Mouse (Mus musculus) cerebellum, adult 9-11 months (tissue): Measurements from ENCODE around the gene Jagn1.

Source experiments
- DNase-seq: peaks from one replicate; pipeline ENCODE4 v3.0.0; 2022

Jagn1 gene

DNA sequence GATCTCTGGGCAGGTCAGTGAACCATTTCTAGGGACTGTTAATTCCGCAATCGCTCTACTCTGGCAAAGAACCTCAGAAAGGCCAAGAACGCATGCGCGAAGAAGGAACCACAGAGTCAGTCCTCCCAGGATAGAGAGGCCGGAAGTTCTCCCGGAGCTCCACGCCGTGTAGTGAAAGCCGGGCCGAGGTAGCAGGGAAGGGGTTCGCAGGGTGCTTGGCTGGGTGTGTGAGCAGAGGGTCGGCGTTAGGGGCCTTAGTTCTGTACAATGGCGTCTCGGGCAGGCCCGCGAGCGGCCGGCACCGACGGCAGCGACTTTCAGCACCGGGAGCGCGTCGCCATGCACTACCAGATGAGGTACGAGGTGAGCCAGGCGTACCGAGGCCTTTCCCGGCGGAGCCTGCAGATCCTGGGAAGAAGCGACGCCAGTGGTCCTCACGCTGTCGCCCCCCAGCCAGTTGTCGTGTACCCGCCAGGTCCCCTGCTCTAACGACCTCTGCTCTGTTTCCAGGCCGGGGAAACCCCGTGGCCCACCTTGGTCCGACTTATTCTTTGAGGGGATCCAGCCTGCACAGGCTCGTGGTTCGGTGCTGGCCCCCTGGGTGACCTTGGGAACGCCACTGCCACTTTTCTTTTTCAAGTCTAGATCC lies at the start of gene Jagn1:
TSS of gene Jagn1 (plus strand) at position 128 of the 649 bp plus-strand sequence.
- peak; percentile 91 for DNase-seq

DNA sequence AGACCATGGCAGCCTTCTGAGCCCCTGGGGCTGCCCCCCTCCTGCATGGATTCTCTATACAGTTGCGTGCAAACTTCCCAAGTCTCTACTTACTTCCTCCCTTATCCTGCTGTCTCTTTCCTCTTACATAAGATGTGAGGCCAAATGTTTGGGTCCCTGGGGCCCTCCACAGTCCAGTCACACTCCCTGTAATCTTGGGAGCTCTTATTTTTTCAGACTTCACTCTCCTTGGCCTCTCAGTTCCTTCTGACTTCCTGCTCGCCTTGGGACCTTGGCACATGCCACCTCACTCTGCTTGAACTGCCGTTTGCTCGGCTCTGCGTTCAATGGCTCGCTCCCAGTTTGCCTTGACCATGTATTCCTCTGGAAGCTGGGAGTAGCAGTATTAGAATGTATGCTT lies 48.4 kb upstream of the Jagn1 start:
- no peak for DNase-seq

DNA sequence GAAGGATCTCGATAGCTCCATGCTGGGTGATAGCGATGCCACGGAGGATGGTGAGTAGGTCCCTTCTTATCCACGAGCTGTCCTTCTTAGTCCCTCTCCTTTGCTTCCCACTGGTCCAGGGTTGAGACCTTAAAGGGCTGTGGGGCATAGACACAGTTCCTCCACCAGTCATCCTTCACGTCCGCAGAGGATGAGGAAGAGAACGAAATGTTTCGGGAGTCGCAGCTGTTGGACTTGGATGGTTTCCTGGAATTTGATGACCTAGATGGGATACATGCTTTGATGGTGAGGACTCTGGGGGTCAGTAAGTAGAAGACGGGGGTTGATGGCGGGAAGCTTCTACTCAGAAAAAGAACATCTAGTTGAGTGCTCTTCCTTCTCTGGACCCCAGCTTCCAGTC lies 47.6 kb upstream of the Jagn1 start:
- no peak for DNase-seq

DNA sequence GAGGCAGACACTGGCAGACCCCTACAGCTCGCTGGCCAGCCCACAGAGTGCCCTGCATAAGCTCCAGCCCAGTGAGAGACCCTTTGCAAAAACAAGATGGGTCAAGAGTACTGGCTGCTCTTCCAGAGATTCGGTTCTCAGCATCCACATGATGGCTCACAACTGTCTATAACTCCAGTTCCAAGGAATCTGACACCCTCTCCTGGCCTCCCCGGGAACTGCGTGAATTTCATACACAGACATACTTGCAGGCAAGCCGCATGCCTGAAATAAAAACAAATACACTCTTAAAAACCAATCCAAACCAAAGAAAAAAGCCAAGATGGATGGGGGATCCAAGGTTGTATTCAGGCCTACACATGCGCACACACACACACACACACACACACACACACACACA lies 46.9 kb upstream of the Jagn1 start:
- no peak for DNase-seq

DNA sequence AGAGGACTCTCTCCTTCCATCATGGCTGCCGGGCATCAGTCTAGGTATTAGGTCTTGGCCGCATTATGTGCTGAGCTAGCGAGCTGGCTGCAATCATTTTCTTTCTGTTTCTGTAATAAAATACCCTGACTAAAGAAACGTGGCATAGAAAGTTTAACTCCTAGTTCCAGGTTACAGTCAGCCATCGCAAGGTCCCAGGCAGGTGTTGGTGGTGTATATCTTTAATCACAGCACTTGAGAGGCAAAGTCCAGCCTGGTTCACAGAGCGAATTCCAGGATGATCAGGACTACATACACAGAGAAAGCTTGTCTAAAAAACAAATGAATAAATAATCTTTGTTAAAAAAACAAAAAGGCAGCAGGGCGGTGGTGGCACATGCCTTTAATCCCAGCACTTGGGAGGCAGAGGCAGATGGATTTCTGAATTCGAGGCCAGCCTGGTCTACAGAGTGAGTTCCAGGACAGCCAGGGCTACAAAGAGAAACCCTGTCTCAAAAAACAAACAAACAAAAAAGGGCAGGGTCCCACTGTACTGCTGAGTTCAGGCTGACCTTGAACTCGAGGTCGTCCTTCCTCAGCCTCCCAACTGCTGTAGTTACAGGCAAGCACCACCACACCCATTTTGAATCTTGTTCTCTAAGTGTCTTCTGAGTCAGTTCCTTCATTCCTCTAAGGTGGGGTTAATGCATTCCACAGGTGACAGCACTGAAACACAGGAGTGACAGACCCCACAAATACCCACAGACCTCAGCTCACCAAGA lies 45.9 kb upstream of the Jagn1 start:
- DNase-seq, result no peak

DNA sequence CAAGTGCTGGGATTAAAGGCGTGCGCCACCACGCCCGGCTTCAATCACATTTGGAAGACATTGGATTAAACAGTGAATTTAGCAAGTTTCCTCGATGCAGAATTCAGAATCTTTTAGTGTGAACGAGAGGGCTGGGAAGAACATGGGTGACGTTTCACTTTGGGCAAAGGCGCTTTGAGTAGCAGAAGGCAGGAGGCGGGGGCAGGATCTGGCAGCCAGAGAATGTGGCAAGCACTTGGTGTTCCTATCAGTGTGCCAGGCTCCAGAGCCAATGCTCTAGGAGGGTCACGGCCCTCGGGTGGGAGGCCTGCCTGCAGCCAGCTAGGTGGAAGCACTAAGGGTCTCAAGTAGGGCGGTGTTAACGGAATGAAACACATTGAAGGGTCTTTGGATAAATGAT lies 40.3 kb upstream of the Jagn1 start:
- DNase-seq, result no peak

DNA sequence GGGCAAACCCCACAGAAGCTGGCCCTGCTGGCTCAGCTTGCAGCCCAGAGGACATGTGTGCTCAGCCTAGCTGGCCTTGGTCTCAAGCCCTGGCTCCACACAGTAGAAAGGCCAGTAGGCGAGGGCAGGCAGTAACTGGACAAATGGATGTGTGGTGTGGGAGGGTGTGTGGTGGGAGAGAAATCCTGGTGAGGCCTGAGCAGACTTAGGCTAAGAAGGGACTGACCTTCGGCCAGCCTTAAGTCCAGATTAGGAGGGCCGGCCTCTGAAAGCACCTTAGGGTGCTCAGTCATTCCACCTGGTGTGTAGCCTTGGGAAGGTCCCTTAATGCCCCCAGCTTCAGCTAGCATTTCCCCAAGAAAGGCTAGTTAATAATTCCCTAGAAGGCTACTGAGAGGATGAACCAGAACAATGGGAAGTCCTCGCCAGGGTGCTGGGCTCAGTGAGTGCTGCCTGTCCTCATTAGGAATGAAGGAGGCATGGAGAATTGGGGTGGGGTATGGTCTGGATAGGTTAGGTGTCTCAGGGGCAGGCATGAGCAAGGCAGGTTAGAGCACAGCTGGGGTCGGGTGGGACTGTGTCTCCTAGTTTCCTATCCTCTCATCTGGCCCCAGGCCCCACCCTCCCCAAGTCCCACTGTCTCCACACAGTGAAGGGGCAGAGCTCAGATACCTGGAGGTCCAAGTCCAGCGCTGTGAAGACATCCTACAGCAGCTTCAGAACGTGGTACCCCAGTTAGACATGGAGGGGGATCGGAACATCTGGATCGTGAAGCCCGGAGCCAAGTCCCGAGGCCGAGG lies 37.5 kb upstream of the Jagn1 start:
- no peak for DNase-seq

DNA sequence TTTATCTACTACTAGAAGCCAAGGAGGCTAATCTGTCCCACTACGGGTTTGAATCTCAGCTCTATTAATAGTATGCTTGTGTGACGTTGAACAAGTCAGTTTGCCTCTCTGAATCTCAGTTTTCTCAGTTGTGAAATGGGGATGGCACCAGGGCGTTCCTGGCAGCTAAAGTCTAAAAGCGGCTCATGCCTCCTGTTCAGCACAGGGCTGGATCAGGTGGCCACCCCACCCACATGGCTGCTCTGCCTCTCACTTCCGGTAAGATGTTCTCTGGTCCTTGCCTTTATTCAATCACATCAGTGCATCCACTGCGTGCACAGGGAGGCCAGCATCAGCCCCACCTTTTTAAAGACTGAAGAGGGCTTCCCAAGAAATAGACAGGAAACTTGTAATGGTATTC lies 36.9 kb upstream of the Jagn1 start:
- DNase-seq, result no peak

DNA sequence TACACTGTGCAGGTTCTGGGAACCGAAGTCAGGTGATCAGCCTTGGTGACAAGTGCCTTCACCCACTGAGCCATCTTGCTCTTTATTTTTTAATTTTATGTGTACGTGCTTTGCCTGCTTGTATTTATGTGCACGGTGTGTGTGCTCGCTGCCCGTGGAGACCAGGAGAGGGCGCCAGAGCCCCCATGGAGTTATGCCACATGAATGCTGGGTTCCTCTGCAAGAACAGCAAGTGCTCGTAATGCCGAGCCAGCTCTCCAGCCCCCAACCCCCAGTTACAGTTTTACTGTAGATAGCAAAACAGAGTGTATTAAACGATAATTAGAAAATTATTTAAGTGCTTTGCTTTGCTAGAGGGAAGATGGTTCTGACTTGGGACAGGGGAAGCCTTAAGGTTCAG lies 35.7 kb upstream of the Jagn1 start:
- no peak for DNase-seq

DNA sequence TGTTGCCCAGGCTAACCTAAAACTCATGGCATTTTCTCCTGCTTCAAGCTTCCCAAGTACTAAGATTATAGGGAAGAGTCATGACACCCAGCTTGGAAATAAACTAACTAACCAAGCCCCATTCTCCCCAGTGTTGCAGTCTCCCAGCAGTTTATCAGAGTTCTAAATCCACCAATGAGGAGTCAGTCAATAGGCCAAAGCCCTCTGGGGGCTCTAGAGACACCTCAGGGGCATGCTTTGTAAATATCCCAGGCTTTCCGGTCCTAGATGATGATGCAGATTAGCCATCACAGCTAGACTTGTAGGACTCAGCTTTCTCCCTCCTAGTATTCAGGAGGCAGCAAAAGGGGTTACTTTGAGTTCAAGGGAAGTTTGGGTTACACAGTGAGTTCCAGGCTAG lies 32.4 kb upstream of the Jagn1 start:
- no peak for DNase-seq

DNA sequence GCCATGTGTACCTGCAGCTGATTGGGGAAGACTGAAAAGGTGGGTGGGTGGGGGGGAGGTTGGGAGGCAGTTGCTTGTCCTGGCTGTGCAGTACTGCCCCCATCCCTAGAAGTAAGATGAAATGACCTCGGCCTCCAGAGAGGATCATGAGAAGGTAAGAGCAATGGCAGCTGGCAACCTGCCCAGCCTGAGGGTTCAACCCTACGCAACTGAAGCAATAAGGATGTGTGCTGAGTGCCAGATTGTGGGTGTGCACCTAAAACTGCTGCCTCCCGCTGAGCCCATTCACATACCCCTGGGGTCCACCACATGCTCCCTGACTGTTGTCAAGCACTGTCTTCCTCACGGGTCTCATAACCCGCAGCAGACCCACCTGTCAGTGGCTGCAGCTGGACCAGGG lies 26.0 kb upstream of the Jagn1 start:
- DNase-seq, result no peak

DNA sequence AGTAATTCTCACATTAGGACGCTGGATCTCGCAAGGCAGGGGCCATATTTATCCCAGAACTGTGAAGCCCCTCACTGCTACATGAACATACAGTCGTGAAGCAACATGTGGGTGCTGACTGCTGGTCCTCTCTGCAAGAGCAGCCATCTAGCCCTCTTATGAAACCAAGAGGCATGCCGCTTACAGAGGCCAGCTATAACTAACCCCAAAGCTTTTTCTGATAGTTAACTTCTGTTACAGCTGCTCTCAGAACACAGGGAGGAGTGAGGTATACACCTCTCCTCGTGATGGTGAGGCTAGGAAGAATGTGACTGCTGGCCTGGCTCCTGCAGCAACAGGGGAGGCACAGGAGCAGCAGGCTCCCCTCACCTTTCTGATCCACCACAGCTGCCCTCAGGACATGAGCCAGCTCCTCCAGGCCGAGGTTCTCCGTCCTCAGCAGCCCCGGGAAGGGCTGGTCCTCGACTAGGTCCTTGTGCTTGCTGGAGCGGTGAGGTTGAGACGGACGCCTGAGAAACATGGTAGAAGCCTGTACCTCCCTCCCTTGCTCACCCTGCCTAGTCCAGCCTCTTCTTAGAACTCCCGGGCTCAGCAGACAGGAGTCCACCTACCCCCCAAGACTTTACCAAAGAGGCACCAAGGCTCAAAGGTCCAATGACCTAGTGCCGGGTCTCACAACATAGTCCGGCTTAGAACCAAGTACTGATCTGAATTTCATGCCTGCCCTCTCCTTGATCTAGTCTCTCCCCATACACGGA lies 23.7 kb upstream of the Jagn1 start:
- DNase-seq, result no peak

DNA sequence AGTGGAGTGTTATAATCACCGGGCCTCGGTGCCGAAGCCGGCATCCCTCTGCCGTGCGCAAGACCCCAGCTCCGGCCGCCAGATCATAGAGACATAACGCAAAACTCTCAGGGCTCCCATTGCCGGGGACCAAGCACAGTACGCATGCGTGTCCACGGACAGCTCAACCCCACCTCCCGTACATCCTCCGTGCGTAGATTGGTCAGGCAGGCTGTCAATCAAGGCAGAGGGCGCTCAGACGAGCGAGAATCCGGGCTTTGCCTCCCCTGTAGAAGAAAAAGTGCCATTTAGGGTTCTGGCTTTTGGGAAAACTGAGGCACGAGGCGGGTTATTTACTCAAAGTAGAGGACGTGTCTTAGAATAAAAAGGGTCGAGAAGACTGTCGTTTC lies 23.2 kb upstream of the Jagn1 start, which contains the start of gene Rpusd3:
TSS of gene Rpusd3 (minus strand) at position 142 of the 389 bp plus-strand sequence.
- DNase-seq, result peak; percentile 97

DNA sequence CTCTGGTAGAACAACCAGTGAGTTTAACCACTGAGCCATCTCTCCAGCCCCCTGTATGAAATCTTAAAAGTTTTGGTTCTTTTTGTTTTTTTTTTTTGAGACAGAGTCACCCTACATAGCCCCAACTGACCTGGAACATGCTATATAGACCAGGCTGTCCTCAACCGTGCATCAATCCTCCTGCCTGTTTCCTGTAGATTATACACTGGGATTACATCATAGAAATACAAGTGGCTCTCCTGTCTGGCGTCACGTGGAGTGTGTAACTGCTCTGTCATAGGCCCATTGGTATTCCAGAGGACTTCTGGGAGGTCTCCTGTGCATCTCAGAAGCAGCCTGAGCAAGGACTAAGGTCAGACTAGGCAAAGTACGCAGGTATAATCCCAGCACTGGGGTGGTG lies 19.4 kb upstream of the Jagn1 start:
- DNase-seq, result no peak

DNA sequence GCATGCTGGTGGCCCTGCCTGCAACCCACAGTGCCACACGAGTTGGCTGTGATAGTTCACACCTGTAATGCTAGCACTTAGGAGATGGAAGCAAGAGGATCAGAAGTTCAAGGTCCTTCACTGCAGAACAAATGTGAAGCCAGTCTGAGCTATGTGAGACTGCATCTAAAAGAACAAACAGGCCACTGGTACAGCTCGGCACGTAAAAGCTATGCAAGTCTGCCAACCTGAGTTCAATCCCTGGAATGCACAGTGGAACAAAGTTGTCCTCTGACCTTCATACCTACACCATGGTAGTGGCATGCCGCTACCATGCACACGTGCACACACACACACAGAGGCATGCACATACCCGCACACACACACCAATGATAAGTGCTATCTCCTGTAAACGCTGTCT lies 18.2 kb upstream of the Jagn1 start:
- no peak for DNase-seq

DNA sequence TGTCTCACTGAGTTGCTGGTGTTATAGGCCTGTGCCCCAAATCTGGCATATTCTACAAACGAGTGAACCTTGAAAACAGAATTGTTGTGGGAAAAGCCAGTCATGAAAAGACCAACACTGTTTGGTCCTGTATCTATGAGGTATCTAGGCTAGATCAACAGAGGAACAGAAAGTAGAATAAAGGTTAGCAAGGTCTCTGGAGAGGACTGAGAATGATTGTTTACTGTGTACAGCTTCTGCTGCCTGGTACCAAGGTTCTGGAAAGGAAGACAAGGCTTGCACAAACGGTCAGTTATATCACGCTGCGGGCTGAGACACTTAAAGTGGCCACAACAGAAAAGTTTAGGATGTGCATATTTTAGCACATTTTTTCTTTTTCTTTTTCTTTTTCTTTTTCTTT lies 15.7 kb upstream of the Jagn1 start:
- DNase-seq, result no peak

DNA sequence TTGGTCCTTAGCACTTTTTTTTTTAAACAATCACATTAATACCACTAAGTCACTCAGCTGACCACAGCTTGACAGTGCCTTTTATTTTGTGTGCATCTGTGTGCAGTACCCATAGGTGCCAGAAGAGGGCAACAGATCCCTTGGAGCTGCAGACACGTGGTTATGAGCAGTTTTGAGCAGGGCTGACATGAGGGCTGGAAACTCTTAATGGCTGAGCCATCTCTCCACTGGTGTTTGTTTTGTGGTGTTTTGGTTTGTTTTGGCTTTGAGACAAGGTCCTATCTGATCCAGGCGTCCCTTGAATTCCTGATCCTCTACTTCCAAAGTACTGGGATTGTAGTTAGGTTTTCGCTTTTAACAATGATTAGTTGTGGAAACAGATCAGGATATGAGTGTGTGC lies 15.0 kb upstream of the Jagn1 start:
- no peak for DNase-seq

DNA sequence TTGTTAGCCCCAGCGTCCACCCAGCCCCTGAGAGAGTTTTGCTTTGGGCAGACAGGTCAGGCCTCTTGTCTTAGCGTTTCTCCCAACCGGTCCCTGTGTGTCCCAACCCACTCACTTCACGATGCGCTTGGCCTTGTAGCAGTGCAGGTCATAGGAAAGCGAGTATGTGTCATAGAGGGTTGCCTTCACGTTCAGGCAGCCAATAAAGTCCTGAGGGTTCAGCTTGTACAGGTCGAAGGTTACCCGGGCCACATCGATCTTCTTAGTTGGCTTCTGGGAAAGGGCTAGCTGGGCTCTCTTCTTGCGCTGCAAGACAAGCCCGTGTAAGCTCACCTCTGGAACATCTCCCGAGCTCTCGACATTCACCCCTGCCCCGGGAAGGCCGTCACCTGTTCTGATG lies 14.4 kb upstream of the Jagn1 start:
- DNase-seq, result no peak

DNA sequence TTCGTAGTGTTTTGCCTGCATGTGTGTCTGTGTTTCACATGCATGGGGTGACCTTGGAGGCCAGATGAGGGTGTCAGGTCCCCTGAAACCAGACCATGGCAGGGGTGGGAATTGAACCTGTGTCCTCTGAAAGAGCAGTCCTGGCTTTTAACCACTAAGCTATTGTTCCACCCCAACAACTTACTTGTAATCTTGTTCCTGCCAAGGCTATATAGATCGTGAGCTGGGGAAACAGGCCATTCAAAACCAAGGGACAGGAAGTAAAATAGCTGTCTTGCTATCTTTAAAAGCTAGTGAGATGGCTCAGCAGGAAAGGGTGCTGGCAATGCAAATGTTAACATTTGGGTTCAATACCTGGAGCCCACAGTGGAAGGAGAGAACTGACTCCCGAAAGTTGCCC lies 12.4 kb upstream of the Jagn1 start:
- no peak for DNase-seq

DNA sequence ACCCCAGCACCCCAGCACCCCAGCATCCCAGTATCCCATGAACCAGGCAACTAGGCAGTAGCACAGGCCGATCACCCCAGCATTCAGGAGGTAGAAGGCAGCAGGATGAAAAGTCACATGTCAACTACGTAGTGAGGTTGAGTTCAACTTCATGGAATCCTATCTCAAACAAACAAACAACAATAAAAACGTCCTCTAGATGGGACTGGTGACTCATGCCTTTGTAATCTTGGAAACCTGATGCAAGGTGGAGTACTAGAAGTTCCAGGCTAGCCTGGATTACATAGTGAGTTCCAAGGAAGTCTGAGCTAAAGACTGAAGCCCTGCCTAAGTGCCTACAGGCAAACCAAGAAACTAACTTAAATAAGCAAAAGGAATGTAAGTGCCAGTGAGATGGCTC lies 11.5 kb upstream of the Jagn1 start:
- DNase-seq, result no peak

DNA sequence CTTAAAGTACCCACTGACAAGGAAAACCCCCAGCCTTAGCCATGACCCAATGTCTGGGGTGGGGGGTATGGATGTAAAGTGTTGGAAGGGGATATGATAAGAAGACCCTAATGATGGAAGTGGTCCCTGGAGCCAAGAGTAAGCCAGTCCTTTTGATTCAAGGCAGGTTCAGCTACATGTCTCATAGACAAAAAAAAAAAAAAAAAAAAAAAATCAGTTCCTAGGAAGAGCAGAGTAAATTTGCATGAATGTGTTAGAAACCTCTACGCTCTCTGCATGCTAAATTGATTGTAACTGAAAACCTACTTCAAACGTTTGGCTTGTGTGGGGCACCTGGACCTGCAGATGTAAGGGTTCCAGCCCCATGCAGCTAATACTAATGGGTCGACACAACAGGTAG lies 10.6 kb upstream of the Jagn1 start:
- no peak for DNase-seq

DNA sequence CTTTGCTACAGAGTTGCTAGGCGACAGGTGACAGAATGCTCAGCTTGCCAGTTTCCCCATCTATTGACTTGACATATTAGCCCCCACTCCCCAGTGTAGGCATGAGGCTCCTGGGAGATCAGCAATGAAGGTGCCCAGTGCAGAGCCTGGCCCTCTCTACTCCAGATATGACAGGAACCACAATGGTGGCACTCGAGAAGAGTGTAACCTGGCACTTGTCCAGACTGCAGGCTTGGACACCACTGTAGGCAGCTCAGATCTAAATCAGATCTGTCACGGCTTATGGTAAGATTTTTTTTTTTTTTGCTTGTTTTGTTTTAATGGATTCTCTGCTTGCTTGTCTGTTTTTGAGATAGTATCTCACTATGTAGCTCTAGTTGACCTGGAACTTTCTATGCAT lies 8.7 kb upstream of the Jagn1 start:
- no peak for DNase-seq

DNA sequence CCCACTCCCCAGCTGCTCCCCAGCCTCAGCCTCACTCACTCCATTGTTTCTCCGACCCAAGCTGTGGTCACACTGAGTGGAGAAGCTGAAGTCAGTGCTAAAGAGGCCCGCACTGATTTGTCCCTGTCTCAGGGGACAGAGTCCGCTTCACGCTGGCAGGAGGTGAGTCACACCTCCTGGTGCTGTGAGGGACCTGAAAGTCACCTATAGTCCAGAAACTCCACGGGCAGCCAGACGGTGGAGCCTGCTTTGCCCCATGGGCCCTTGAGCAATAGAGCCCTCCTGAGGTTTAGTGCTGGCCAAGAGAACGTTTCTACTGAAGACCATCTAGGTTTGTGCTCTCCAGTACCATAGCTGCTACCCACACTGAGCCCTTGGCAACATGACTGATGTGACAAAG lies 7.7 kb upstream of the Jagn1 start:
- no peak for DNase-seq
